Mouse (Mus musculus): Measurements from ENCODE around the gene Cdc45. TPM values are rescaled to one million over a fixed set of nuclear protein-coding genes. Genes with fewer than 3 reads are reported as not detected.

The Cdc45 gene
- polyA plus RNA-seq, 1 experiment from 2014 or later: 42.1 TPM

- Histone ChIP-seq H3K36me3 (peaks cover 98% of the 10 kb centered on the region), H3K27me3 (no peaks in the 10 kb centered on the region)
- 70% methylated on average over 4 of the region's 4 CpGs for WGBS
These were observed 11.1 kb upstream of the Cdc45 start for GRCm38 (mm10) chr16:18822925-18823324.

GRCm38 (mm10) chr16:18822356-18822755 lies 10.6 kb upstream of the Cdc45 start:
- H3K36me3 ChIP-seq: peaks cover 98% of the 10 kb centered on the region
- H3K4me3 ChIP-seq: no peak overlapping the region
- no peak for ATAC-seq (ENCODE audit: low FRiP score, low read depth)
- H3K27me3 ChIP-seq: no peaks in the 10 kb centered on the region
- H3K4me1 ChIP-seq: no peaks in the 10 kb centered on the region
- no peak overlapping the region for H3K9ac ChIP-seq (replicated peaks)
- 86% methylated on average over 1 of the region's 1 CpGs for WGBS
- no peak overlapping the region for H3K27ac ChIP-seq (replicated peaks)
- H3K9me3 ChIP-seq: no peaks in the 10 kb centered on the region
- H3K4me2 ChIP-seq (replicated peaks): no peak overlapping the region

More at GRCm38 (mm10) chr16:18822925-18823324, 11.1 kb upstream of the Cdc45 start:
- Histone ChIP-seq H3K9ac (replicated peaks) (no peak overlapping the region), H3K4me2 (replicated peaks) (no peak overlapping the region), H3K9me3 (no peaks in the 10 kb centered on the region), H3K4me1 (no peaks in the 10 kb centered on the region), H3K4me3 (no peak overlapping the region), H3K27ac (replicated peaks) (no peak overlapping the region)
- no peak for ATAC-seq (ENCODE audit: low FRiP score, low read depth)

GRCm38 (mm10) chr16:18812385-18812910 lies 661 bp upstream of the Cdc45 start:
- Histone ChIP-seq H3K9ac (replicated peaks) (peak overlapping the region; percentile 84), H3K36me3 (peaks cover 47% of the 10 kb centered on the region), H3K9me3 (no peaks in the 10 kb centered on the region), H3K4me3 (peak overlapping the region; percentile 84), H3K4me1 (peaks cover 24% of the 10 kb centered on the region), H3K4me2 (replicated peaks) (peak overlapping the region; percentile 84), H3K27me3 (no peaks in the 10 kb centered on the region), H3K27ac (replicated peaks) (peak overlapping the region; percentile 61; the same call in 1 of the 2 replicates)
- ATAC-seq (ENCODE audit: low FRiP score, low read depth): peak; percentile 64
- 3% methylated on average over 31 of the region's 31 CpGs for WGBS

- Histone ChIP-seq H3K36me3 (peaks cover 46% of the 10 kb centered on the region), H3K9me3 (no peaks in the 10 kb centered on the region), H3K4me1 (peaks cover 24% of the 10 kb centered on the region), H3K27me3 (no peaks in the 10 kb centered on the region), H3K4me3 (peak overlapping the region; percentile 84), H3K4me2 (replicated peaks) (peak overlapping the region; percentile 84), H3K9ac (replicated peaks) (peak overlapping the region; percentile 63), H3K27ac (replicated peaks) (no peak overlapping the region)
- 4% methylated on average over 5 of the region's 5 CpGs for WGBS
- peak; percentile 7 for ATAC-seq (ENCODE audit: low FRiP score, low read depth)
These were observed 755 bp downstream of the Cdc45 start for GRCm38 (mm10) chr16:18811032-18811431.

- H3K36me3 ChIP-seq: peaks cover 42% of the 10 kb centered on the region
- no peak overlapping the region for H3K9ac ChIP-seq (replicated peaks)
- H3K27ac ChIP-seq (replicated peaks): no peak overlapping the region
- 93% methylated on average over 5 of the region's 5 CpGs for WGBS
- H3K4me2 ChIP-seq (replicated peaks): no peak overlapping the region
- H3K9me3 ChIP-seq: no peaks in the 10 kb centered on the region
- H3K4me1 ChIP-seq: peaks cover 23% of the 10 kb centered on the region
- no peak for ATAC-seq (ENCODE audit: low FRiP score, low read depth)
- H3K27me3 ChIP-seq: no peaks in the 10 kb centered on the region
- H3K4me3 ChIP-seq: no peak overlapping the region
These were observed 2.8 kb downstream of the Cdc45 start for GRCm38 (mm10) chr16:18809001-18809400.

GRCm38 (mm10) chr16:18805746-18806145 lies 6.0 kb downstream of the Cdc45 start:
- Histone ChIP-seq H3K27me3 (no peaks in the 10 kb centered on the region), H3K9ac (replicated peaks) (no peak overlapping the region), H3K4me2 (replicated peaks) (no peak overlapping the region), H3K27ac (replicated peaks) (no peak overlapping the region), H3K36me3 (peaks cover 54% of the 10 kb centered on the region), H3K4me1 (peaks cover 5% of the 10 kb centered on the region; the same call in 1 of the 2 replicates), H3K4me3 (no peak overlapping the region), H3K9me3 (no peaks in the 10 kb centered on the region)
- no peak for ATAC-seq (ENCODE audit: low FRiP score, low read depth)
- WGBS: 86% methylated on average over 2 of the region's 2 CpGs

- Histone ChIP-seq H3K4me3 (no peak overlapping the region), H3K36me3 (peaks cover 65% of the 10 kb centered on the region), H3K9ac (replicated peaks) (no peak overlapping the region), H3K9me3 (no peaks in the 10 kb centered on the region), H3K27ac (replicated peaks) (no peak overlapping the region), H3K4me2 (replicated peaks) (no peak overlapping the region), H3K27me3 (no peaks in the 10 kb centered on the region), H3K4me1 (no peaks in the 10 kb centered on the region)
- peak; percentile 47; the same call in 1 of the 2 replicates for ATAC-seq (ENCODE audit: low FRiP score, low read depth)
- WGBS: 84% methylated on average over 2 of the region's 2 CpGs
These were observed 12.9 kb downstream of the Cdc45 start for GRCm38 (mm10) chr16:18798841-18799240.

- no peak overlapping the region for H3K4me2 ChIP-seq (replicated peaks)
- H3K4me1 ChIP-seq: no peaks in the 10 kb centered on the region
- no peak for ATAC-seq (ENCODE audit: low FRiP score, low read depth)
- H3K27ac ChIP-seq (replicated peaks): no peak overlapping the region
- H3K27me3 ChIP-seq: no peaks in the 10 kb centered on the region
- no peak overlapping the region for H3K9ac ChIP-seq (replicated peaks)
- 89% methylated on average over 5 of the region's 5 CpGs for WGBS
- peaks cover 72% of the 10 kb centered on the region for H3K36me3 ChIP-seq
- no peaks in the 10 kb centered on the region for H3K9me3 ChIP-seq
- H3K4me3 ChIP-seq: no peak overlapping the region
These were observed 13.6 kb downstream of the Cdc45 start for GRCm38 (mm10) chr16:18798151-18798550.

GRCm38 (mm10) chr16:18796645-18797044 lies 15.1 kb downstream of the Cdc45 start:
- no peak for ATAC-seq (ENCODE audit: low FRiP score, low read depth)
- Histone ChIP-seq H3K27me3 (no peaks in the 10 kb centered on the region), H3K4me3 (no peak overlapping the region), H3K9ac (replicated peaks) (no peak overlapping the region), H3K27ac (replicated peaks) (no peak overlapping the region), H3K9me3 (no peaks in the 10 kb centered on the region), H3K4me1 (no peaks in the 10 kb centered on the region), H3K4me2 (replicated peaks) (no peak overlapping the region), H3K36me3 (peaks cover 83% of the 10 kb centered on the region)
- WGBS: 94% methylated on average over 7 of the region's 7 CpGs

- H3K36me3 ChIP-seq: peaks cover 76% of the 10 kb centered on the region
- no peak overlapping the region for H3K4me3 ChIP-seq
- no peak overlapping the region for H3K4me2 ChIP-seq (replicated peaks)
- WGBS: 91% methylated on average over 11 of the region's 11 CpGs
- no peaks in the 10 kb centered on the region for H3K27me3 ChIP-seq
- no peaks in the 10 kb centered on the region for H3K4me1 ChIP-seq
- H3K27ac ChIP-seq (replicated peaks): no peak overlapping the region
- no peak overlapping the region for H3K9ac ChIP-seq (replicated peaks)
- ATAC-seq (ENCODE audit: low FRiP score, low read depth): no peak
- H3K9me3 ChIP-seq: no peaks in the 10 kb centered on the region
These were observed 16.4 kb downstream of the Cdc45 start for GRCm38 (mm10) chr16:18795223-18795899.

- H3K4me2 ChIP-seq (replicated peaks): no peak overlapping the region
- H3K4me3 ChIP-seq: no peak overlapping the region
- no peak for ATAC-seq (ENCODE audit: low FRiP score, low read depth)
- H3K27me3 ChIP-seq: no peaks in the 10 kb centered on the region
- no peaks in the 10 kb centered on the region for H3K4me1 ChIP-seq
- no peak overlapping the region for H3K27ac ChIP-seq (replicated peaks)
- H3K36me3 ChIP-seq: peaks cover 68% of the 10 kb centered on the region
- no peak overlapping the region for H3K9ac ChIP-seq (replicated peaks)
- 92% methylated on average over 10 of the region's 10 CpGs for WGBS
- H3K9me3 ChIP-seq: no peaks in the 10 kb centered on the region
These were observed 23.0 kb downstream of the Cdc45 start for GRCm38 (mm10) chr16:18788627-18789406.

GRCm38 (mm10) chr16:18786652-18787051 lies 25.1 kb downstream of the Cdc45 start:
- 92% methylated on average over 10 of the region's 10 CpGs for WGBS
- no peaks in the 10 kb centered on the region for H3K27me3 ChIP-seq
- H3K36me3 ChIP-seq: peaks cover 64% of the 10 kb centered on the region
- no peaks in the 10 kb centered on the region for H3K4me1 ChIP-seq
- H3K4me3 ChIP-seq: no peak overlapping the region
- no peak overlapping the region for H3K27ac ChIP-seq (replicated peaks)
- no peak for ATAC-seq (ENCODE audit: low FRiP score, low read depth)
- H3K9ac ChIP-seq (replicated peaks): no peak overlapping the region
- no peaks in the 10 kb centered on the region for H3K9me3 ChIP-seq
- no peak overlapping the region for H3K4me2 ChIP-seq (replicated peaks)

Measured in midbrain, embryonic 12.5 days (tissue).